Mouse (Mus musculus) testis, postnatal 10 days (tissue): ENCODE measurements around the gene Gm45208.
"Not testable (repeated sequence)": the region's sequence is repeated elsewhere in the genome, so short reads cannot be mapped to it uniquely, and the experiment has no call there.

Experiments
- DNase-seq: peaks from one replicate; pipeline ENCODE4 v3.0.0; 2021; ENCODE audit warnings: low spot score

The Gm45208 gene

DNA sequence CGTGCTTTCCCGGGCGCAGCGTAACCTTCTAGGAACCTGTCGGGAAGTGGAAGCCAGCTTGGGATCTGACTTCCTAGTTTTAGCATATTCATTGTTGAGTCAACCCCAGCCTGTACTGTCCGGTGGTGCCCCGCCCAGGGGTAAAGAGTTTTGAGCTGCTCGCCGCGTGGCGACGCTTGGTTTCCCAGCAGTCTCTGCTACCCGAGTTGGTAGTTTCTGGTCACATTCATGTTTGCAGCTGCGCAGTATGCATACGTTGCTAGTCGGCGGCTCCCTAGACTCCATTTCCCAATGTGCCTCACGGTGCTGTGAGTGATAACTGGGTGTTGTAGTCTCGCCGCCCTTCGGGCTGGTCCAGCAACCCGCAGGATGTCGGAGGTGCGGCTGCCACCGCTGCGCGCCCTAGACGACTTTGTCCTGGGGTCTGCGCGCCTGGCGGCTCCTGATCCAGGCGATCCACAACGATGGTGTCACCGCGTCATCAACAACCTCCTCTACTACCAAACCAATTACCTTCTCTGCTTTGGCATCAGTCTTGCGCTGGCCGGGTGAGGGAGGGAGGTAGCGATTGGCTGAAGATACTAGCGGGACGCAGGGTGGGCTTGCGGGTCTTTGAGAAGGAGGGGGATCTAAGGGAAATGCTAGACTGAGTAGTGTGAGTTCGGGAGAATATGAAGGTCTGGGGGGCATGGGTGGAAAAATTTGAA is 6.3 kb downstream of the Gm45208 start, which contains the start of gene Praf2:
Gene Praf2, plus strand, starts transcription at position 225 of the 707 bp plus-strand sequence.
- peak; percentile 58 for DNase-seq

GRCm38 (mm10) chrX:7728922-7729265 is 6.8 kb downstream of the Gm45208 start:
- no peak for DNase-seq

- DNase-seq, result peak; percentile 84
Observed at GRCm38 (mm10) chrX:7733571-7734156, 11.6 kb downstream of the Gm45208 start.

GRCm38 (mm10) chrX:7739336-7740081 is 17.5 kb downstream of the Gm45208 start:
- peak; percentile 69 for DNase-seq

DNA sequence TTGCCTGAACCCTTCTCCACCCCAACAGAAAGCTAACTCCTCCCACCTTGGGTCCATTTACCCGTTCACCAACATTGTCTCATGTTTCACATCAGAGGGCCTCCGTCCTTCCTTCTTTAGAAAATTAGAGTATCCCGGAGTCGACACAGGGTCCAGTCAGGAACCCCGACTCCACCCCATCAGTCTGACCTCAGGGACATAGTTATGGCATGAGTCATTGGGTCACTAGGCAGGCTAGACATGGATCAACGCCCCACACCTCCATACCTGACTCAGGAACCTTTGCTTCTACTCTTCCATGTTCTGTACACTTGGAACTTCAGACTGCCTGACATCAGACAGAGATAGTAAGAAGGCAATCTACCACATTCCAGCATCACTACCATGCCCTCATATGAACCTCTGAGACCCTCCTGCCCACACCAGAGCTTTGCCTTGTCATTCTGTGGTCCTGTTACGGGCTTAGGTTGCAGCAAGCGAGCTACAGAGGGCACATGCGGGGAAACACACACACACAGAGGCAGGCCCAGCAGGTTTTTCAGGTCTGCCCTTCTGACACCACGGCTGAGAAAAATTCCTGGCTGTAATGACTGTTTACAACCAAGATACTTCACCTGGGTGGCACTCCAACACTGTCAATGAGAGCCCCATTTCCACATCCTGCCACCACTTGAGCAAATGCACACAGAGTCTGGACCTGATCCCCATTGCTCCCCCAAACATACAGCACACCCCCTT is 18.2 kb downstream of the Gm45208 start:
- DNase-seq, result no peak

DNA sequence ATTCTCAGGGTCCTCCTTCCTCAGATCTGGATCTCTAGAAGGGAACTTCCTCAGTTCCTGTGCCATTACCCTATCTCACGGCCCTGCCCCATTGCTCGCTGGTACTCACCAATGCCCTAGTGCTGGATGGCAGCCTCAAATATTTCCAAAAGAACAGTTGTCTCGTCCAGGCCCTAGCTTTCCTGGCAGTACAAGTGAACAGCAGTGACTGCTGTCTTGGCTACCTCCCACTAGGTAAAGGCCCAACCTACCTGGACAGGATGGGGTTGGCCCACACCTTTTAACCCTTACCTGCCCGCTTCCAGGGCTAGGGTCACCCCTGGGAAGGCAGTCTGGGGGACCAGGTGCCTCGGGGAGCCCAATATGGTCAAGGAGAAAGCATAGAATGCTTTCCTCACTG is 19.1 kb downstream of the Gm45208 start:
- no peak for DNase-seq

- DNase-seq, result no peak
Observed at GRCm38 (mm10) chrX:7743470-7743869, 21.4 kb downstream of the Gm45208 start.

- DNase-seq, result no peak
Observed at GRCm38 (mm10) chrX:7744940-7745339, 22.9 kb downstream of the Gm45208 start.

DNA sequence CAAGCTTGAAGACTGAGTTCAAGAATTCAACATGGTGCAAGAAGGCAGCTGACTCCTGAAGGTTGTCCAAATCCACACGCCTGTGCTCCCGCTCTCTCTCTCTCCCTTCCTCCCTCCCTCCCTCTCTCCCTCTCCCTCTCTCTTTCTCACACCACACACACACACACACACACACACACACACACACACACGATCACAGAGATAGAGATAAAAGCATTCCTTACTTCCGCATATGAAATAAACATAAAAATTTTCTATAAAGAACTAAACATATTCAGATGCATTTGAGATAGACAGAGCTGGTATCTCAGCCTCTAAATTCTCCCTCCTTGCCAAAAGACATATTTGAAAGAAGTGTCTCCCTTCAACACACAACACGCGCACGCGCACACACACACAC is 23.4 kb downstream of the Gm45208 start:
- no peak for DNase-seq

DNA sequence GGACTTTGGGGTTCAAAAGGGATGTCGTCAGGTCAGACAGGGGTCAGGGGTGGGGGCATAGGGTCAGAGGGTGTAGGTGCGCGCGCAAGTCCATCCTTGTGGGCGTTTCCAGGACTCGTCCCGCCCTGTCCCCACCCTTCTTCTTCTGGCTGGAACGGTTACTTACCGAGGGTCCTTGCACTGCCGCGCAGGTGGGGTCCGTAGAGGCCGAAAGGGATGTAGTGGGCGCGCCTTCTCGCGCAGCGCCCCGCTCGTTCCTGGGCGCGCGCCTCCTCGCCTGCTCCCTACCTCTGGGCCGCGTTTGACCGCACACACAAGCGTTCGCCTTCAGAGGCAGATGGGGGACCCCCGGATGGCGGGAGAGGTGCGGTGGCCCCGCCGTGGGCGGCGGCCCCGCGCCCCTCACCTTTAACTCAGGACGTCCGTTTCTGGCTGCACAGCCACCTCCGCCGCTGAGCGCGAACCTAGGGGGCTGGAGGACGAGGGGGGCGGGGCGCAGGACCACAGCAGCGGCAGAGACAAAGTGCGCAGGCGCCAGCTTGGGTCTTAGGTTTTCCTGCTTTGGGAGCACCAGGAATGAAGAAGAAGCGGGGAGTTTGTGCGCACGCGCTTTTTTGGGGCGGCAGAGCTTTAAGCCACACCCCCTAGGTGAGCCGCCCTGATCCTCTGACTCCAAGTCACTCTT is 28.5 kb downstream of the Gm45208 start, which contains the start of gene Ccdc120:
Gene Ccdc120, minus strand, starts transcription at position 474 of the 685 bp plus-strand sequence.
- peak; percentile 81 for DNase-seq

DNA sequence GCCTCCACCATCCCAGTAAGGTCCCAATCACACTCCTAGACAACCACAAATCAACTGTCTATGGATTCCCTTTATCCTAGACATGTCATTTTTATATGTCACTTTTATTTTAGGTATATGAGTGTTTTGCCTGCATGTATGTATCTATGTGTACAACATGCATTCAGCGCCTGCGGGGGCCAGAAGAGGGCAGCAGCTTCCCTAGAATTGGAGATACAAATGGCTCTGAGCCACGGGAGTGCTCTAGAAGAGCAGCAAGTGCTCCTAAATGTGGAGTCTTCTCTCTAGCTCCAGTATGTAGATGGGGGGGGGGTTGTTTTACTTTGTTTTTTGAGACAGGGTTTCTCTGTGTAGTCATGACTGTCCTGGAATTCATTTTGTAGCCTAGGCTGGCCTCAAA is 31.6 kb downstream of the Gm45208 start:
- not testable (repeated sequence) for DNase-seq

DNA sequence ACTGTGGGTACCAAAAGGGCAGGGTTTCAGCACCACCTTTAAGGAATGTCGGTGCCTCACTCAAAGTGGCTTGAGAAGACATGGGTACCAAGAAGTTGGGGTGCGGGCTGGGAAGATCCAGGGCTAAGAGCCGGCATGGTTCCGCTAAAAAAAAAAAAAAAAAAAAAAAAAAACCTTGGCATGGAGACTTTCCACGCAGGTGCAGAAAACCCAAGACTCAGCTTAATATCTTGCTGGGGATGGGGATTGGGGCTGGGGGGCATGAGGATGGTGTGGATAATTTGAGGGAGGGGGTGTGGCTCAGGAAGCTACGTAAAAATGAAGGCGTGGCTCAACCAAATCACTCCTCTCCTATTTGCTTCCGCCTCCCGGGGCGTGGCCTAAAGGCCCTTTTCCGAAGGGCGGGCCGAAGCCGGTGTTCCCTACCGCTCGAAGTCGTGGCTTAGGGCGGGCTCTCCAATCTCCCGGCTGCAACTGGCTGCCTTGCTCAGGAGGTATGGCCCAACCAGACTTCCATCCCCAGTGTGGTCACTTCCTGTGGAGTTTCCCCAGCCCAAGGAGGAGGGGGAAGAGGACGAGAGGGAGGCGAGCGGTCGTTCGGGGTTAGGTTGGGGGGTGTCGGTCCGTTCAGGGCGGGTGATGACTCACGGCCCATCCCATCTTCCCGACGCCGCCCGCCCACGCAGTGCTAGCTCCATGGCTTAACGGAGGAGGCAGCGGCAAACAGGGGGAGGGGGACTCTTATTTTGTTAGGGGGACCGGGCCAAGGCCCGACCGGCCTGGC is 40.3 kb downstream of the Gm45208 start, which contains the start of gene Tfe3:
Gene Tfe3, plus strand, starts transcription at position 424 of the 784 bp plus-strand sequence.
- DNase-seq, result peak; percentile 91

GRCm38 (mm10) chrX:7762921-7763197 is 40.8 kb downstream of the Gm45208 start:
- no peak for DNase-seq

DNA sequence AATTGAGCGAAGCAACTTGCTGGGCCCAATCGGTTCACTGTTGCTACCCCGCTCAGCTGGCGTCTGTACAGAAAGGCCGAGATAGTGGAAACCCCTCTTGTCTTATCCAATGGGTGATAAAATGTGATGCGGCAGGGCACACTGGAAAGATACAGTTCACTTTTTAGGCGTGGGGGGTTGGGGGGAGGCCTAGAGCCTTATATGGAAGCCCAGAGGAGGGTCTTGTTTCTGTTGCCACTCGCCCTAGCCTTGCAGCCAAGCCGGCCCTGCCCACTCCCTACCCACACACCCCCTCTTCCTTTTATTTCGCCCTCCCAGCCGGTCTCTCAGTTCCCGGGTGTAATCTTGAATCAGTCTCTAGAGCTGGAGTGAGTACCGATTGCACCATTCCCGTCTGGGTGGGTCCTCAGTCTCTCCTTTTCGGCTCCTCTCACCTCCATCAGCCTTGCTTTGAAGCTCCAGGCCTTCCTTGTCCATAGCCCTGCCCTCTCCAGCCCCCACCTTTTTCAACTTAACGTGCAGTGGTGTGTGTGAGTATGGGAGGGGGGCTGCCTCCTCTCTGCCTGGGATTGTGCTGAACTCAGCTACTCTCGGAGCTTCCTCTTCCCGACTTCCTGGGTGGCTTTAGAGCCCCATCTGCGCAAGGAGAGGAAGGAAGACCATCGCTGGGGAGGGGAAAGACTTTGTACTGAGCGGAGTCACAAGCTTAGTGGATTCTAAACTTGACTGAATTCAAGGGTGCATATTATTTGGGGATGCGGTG is 41.8 kb downstream of the Gm45208 start:
- DNase-seq, result peak; percentile 64

DNA sequence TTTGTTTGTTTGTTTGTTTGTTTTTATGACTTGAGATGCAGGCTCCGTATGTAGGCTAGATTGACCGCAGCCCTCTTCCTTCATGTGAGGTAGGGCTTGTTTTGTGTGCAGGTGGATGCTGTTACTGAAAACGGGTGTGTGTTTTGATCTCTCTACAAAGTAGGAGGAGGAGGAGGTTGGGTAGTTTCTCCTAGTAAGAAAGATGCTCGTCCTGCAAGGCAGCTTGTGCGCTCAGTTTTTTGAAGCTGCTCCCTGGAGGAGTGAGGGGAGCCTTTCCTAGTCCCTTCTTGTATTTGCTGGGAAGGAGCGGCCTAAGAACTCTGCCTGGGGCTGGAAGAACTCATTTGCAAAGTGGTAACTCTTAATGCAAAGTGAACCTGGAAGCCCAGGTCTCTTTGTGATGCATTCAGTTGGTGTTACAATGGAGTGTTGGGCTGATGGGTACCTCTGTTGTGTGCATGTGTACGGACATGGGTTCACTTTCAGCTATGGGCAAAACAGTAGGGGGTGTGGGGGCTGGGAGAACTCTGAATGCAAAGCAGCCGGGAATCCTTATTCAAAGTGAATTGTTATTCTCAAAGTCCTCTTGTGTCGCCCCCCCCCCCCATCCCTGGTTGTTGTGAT is 42.7 kb downstream of the Gm45208 start:
- no peak for DNase-seq

DNA sequence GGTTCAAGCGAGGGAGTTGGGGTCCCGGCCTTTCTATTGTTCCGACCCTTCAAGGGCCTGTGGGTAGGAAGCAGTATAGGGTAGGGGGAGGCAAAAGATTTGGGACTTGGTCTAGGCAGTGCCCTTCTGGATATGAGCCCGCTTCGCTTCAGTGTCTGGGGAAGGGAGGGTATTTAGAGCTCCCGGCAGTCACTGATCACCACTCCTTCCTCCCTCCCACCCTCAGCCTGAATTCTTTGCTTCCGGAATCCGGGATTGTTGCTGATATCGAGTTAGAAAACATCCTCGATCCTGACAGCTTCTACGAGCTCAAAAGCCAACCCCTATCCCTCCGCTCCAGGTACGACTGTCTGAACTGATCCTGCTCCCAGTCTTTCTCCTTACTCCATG is 43.2 kb downstream of the Gm45208 start:
- no peak for DNase-seq

GRCm38 (mm10) chrX:7765764-7766163 is 43.7 kb downstream of the Gm45208 start:
- no peak for DNase-seq

GRCm38 (mm10) chrX:7769302-7770017 is 47.4 kb downstream of the Gm45208 start:
- DNase-seq, result no peak

DNA sequence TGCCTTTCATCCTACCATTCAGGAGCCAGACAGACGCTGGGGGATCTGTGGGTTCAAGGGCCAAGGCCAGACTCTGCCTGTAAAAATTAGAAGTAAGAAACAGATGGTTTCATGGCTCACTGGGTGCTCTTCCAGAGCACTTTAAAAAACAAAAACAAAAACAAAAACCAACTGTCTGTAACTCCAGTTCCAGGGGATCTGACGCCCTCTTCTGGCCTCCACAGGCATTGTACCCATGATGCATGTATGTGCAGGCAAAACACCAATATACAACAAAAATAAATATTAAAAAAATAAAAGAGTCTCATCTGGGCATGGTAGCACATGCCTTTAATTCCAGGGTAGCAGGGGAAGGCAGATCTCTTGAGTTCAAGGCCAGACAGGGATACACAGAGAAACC is 50.7 kb downstream of the Gm45208 start:
- no peak for DNase-seq
